Comparison of ENCODE assay signal across 7 mouse cellular contexts in genomic region chr16:96280719-96281605, GRCm38 (mm10). TPM values are rescaled to one million over a fixed set of nuclear protein-coding genes. Genes with fewer than 3 reads are reported as not detected.
A peak's percentile ranks its signal among the peaks of the same experiment; 100 is the strongest.
DNase-seq lines count a peak whose midpoint lies in the region; ATAC-seq and TF ChIP-seq lines count a peak whose summit lies in the region.

No protein-coding gene starts in this region.

- no peaks in the 10 kb centered on the region for H3K27me3 ChIP-seq in forebrain, postnatal 0 days (ENCODE audit: insufficient read depth, low read length)
- no peaks in the 10 kb centered on the region for H3K27me3 ChIP-seq in hindbrain, postnatal 0 days (ENCODE audit: insufficient read depth, low read length)
- H3K27me3 ChIP-seq in midbrain, embryonic 14.5 days (ENCODE audit: control insufficient read depth, insufficient read depth, low read length): no peaks in the 10 kb centered on the region
- H3K27me3 ChIP-seq in stomach, postnatal 0 days (ENCODE audit: control insufficient read depth, insufficient read depth, low read length): no peaks in the 10 kb centered on the region

- no peaks in the 10 kb centered on the region for H3K36me3 ChIP-seq in forebrain, postnatal 0 days (ENCODE audit: insufficient read depth)
- H3K36me3 ChIP-seq in hindbrain, postnatal 0 days (ENCODE audit: insufficient read depth, low read length): no peaks in the 10 kb centered on the region
- no peaks in the 10 kb centered on the region for H3K36me3 ChIP-seq in midbrain, embryonic 14.5 days (ENCODE audit: control insufficient read depth, insufficient read depth, low read length)
- no peaks in the 10 kb centered on the region for H3K36me3 ChIP-seq in stomach, postnatal 0 days (ENCODE audit: control insufficient read depth, insufficient read depth, low read length)

- WGBS in forebrain, postnatal 0 days: 2% methylated on average over 38 of the region's 38 CpGs
- 1% methylated on average over 38 of the region's 38 CpGs for WGBS in hindbrain, postnatal 0 days
- under 1% methylated on average over 38 of the region's 38 CpGs for WGBS in midbrain, embryonic 14.5 days
- WGBS in stomach, postnatal 0 days: 4% methylated on average over 38 of the region's 38 CpGs

- peak overlapping the region; percentile 92 for H3K4me2 ChIP-seq in forebrain, postnatal 0 days (ENCODE audit: low read depth)
- peak overlapping the region; percentile 65 for H3K4me2 ChIP-seq in hindbrain, postnatal 0 days (ENCODE audit: low read depth, low read length)
- peak overlapping the region; percentile 88 for H3K4me2 ChIP-seq in midbrain, embryonic 14.5 days (ENCODE audit: low read length)
- H3K4me2 ChIP-seq in stomach, postnatal 0 days (replicated peaks; ENCODE audit: low read depth): peak overlapping the region; percentile 49

- no peak for TF ChIP-seq EP300 in stomach, postnatal 0 days (optimal IDR thresholded peaks at IDR 0.05)

- no peaks in the 10 kb centered on the region for H3K9me3 ChIP-seq in forebrain, postnatal 0 days (ENCODE audit: low read length)
- H3K9me3 ChIP-seq in hindbrain, postnatal 0 days (ENCODE audit: low read length): no peaks in the 10 kb centered on the region
- no peaks in the 10 kb centered on the region for H3K9me3 ChIP-seq in midbrain, embryonic 14.5 days (ENCODE audit: control insufficient read depth, low read length)
- no peaks in the 10 kb centered on the region for H3K9me3 ChIP-seq in stomach, postnatal 0 days (ENCODE audit: control insufficient read depth, low read length)

- H3K27ac ChIP-seq in forebrain, postnatal 0 days (ENCODE audit: low read depth, low read length): peak overlapping the region; percentile 45; the same call in 1 of the 2 replicates
- H3K27ac ChIP-seq in hindbrain, postnatal 0 days: peak overlapping the region; percentile 70
- H3K27ac ChIP-seq in midbrain, embryonic 14.5 days (replicated peaks; ENCODE audit: low read depth, low read length): peak overlapping the region; percentile 60
- no peak overlapping the region for H3K27ac ChIP-seq in stomach, postnatal 0 days (replicated peaks)

- peak overlapping the region; percentile 63 for H3K9ac ChIP-seq in forebrain, postnatal 0 days
- H3K9ac ChIP-seq in hindbrain, postnatal 0 days (replicated peaks; ENCODE audit: low read length): peak overlapping the region; percentile 56
- peak overlapping the region; percentile 69 for H3K9ac ChIP-seq in midbrain, embryonic 14.5 days (replicated peaks; ENCODE audit: low read length)
- no peak overlapping the region for H3K9ac ChIP-seq in stomach, postnatal 0 days (ENCODE audit: low read length)

- H3K4me3 ChIP-seq in forebrain, postnatal 0 days (ENCODE audit: low read depth, low read length): peak overlapping the region; percentile 55
- peak overlapping the region; percentile 40 for H3K4me3 ChIP-seq in hindbrain, postnatal 0 days (ENCODE audit: low read length)
- H3K4me3 ChIP-seq in midbrain, embryonic 14.5 days (replicated peaks; ENCODE audit: low read depth, low read length): peak overlapping the region; percentile 53
- peak overlapping the region; percentile 31 for H3K4me3 ChIP-seq in stomach, postnatal 0 days (ENCODE audit: low read depth, low read length)

- DNase-seq in adrenal gland, postnatal 10 days: peak; percentile 64
- DNase-seq in cerebellum, adult 8-10 months: peak; percentile 56
- DNase-seq in forebrain, postnatal 0 days: peak; percentile 67
- peak; percentile 81 for DNase-seq in hindbrain, postnatal 0 days (ENCODE audit: low spot score)
- DNase-seq in left cerebral cortex, adult 18-20 months (ENCODE audit: low spot score in 2 of 2): peak; percentile 57 to 68
- DNase-seq in midbrain, embryonic 14.5 days: peak; percentile 81
- peak; percentile 76 for DNase-seq in stomach, postnatal 0 days (ENCODE audit: low spot score)

- peak; percentile 80 for ATAC-seq in forebrain, postnatal 0 days
- ATAC-seq in hindbrain, postnatal 0 days: peak; percentile 83
- peak; percentile 50; the same call in 1 of the 2 replicates for ATAC-seq in midbrain, embryonic 14.5 days (ENCODE audit: low FRiP score, low TSS enrichment)
- peak; percentile 83 for ATAC-seq in stomach, postnatal 0 days (ENCODE audit: low FRiP score, low TSS enrichment)

- H3K4me1 ChIP-seq in forebrain, postnatal 0 days (ENCODE audit: insufficient read depth): no peaks in the 10 kb centered on the region; the same call in 1 of the 2 replicates
- peaks cover 21% of the 10 kb centered on the region for H3K4me1 ChIP-seq in hindbrain, postnatal 0 days (ENCODE audit: insufficient read depth, low read length)
- H3K4me1 ChIP-seq in midbrain, embryonic 14.5 days (ENCODE audit: control insufficient read depth, insufficient read depth, low read length): peaks cover 12% of the 10 kb centered on the region; the same call in 1 of the 2 replicates
- no peaks in the 10 kb centered on the region for H3K4me1 ChIP-seq in stomach, postnatal 0 days (replicated peaks; ENCODE audit: control insufficient read depth, insufficient read depth)

- no peak for TF ChIP-seq CTCF in forebrain, postnatal 0 days (IDR thresholded peaks at IDR 0.05; ENCODE audit: low read depth)
- peak; percentile 20; the same call in 1 of the 2 replicates for TF ChIP-seq CTCF in hindbrain, postnatal 0 days (IDR thresholded peaks at IDR 0.05; ENCODE audit: low read depth)
- peak; percentile 34 for TF ChIP-seq CTCF in stomach, postnatal 0 days (IDR thresholded peaks at IDR 0.05; ENCODE audit: low read depth)

RNA-seq across cellular contexts. Expression of gene B3galt5, which starts 45.4 kb away (rescaled TPM):
- under 1 TPM; 0.12 to 0.30 TPM for total RNA-seq in adrenal gland, postnatal 10 days (2021)
- 4.1 and 5.5 TPM in 2 replicates for total RNA-seq in forebrain, postnatal 0 days (2014; rRNA removed)
- polyA plus RNA-seq in forebrain, postnatal 0 days (2015; fragmentation: Nextera tagmentation; extraction: Ambion mirVana): 1.9 and 3.6 TPM in 2 replicates
- 11.3 and 12.4 TPM in 2 replicates for total RNA-seq in hindbrain, postnatal 0 days (2014; rRNA removed)
- 7.3 and 7.9 TPM in 2 replicates for polyA plus RNA-seq in hindbrain, postnatal 0 days (2015; fragmentation: Nextera tagmentation; extraction: Ambion mirVana)
- total RNA-seq in left cerebral cortex, adult 18-20 months (2021): 10 to 100 TPM; 19.7 to 23.3 TPM
- 3.2 and 3.6 TPM in 2 replicates for polyA plus RNA-seq in midbrain, embryonic 14.5 days (2014; fragmentation: Nextera tagmentation; extraction: Ambion mirVana)
- polyA plus RNA-seq in stomach, postnatal 0 days (2015; fragmentation: Nextera tagmentation; extraction: Ambion mirVana): 8.7 and 10.6 TPM in 2 replicates
